Mouse (Mus musculus) MEL (cell line): ENCODE results near the gene Fam19a2.

ENCODE experiments used
- CTCF ChIP-seq, 3 experiments: IDR thresholded peaks in 2 of 3; conservative IDR thresholded peaks in 1 of 3; 2 replicates each; pipeline ENCODE4 v1.5.1; 2011 to 2012; ENCODE audit warnings: low read length in 3 of 3, low read depth in 2 of 3, mild to moderate bottlenecking in 2 of 3, improper control_type of control experiment in 1 of 3, inconsistent platforms in 1 of 3, mixed read lengths in 1 of 3, moderate library complexity in 1 of 3; ENCODE audit not compliant: control insufficient read depth in 1 of 3, insufficient read depth in 1 of 3, poor library complexity in 1 of 3, severe bottlenecking in 1 of 3
- ELF1 ChIP-seq: IDR thresholded peaks from 2 replicates; pipeline ENCODE4 v1.6.1; 2014; ENCODE audit warnings: low read depth, mild to moderate bottlenecking, inconsistent platforms, low read length, improper control_type of control experiment, moderate library complexity
- EP300 ChIP-seq, 2 experiments: IDR thresholded peaks; 2 replicates each; pipeline ENCODE4 v1.6.1; 2011; ENCODE audit warnings: improper control_type of control experiment in 2 of 2, low read length in 2 of 2, low read depth in 1 of 2, mild to moderate bottlenecking in 1 of 2
- GABPA ChIP-seq: IDR thresholded peaks from 2 replicates; pipeline ENCODE4 v1.6.1; 2012; ENCODE audit warnings: low read depth, mild to moderate bottlenecking, inconsistent platforms, low read length, improper control_type of control experiment, moderate library complexity
- GATA1 ChIP-seq: IDR thresholded peaks from 2 replicates; pipeline ENCODE4 v1.6.1; 2011; ENCODE audit warnings: low read depth, low read length, improper control_type of control experiment
- MXI1 ChIP-seq: IDR thresholded peaks from 2 replicates; pipeline ENCODE4 v1.6.1; 2011; ENCODE audit warnings: mild to moderate bottlenecking, low read depth, low read length, improper control_type of control experiment
- POLR2A ChIP-seq, 2 experiments: IDR thresholded peaks; 2 replicates each; pipeline ENCODE4 v1.6.1; 2011 to 2012; ENCODE audit warnings: low read length in 2 of 2, mild to moderate bottlenecking in 2 of 2, control low read depth in 1 of 2, improper control_type of control experiment in 1 of 2, low read depth in 1 of 2, moderate library complexity in 1 of 2; ENCODE audit not compliant: control insufficient read depth in 1 of 2, insufficient read depth in 1 of 2, poor library complexity in 1 of 2
- SIN3A ChIP-seq: IDR thresholded peaks from 2 replicates; pipeline ENCODE4 v1.6.1; 2012; ENCODE audit warnings: low read length, improper control_type of control experiment, inconsistent platforms
- TCF12 ChIP-seq: IDR thresholded peaks from 2 replicates; pipeline ENCODE4 v1.6.1; 2014; ENCODE audit warnings: low read depth, mild to moderate bottlenecking, inconsistent platforms, low read length, improper control_type of control experiment, moderate library complexity
- UBTF ChIP-seq: IDR thresholded peaks from 2 replicates; pipeline ENCODE4 v1.6.1; 2012; ENCODE audit warnings: low read depth, mild to moderate bottlenecking, inconsistent platforms, low read length, improper control_type of control experiment, moderate library complexity, borderline replicate concordance; ENCODE audit not compliant: insufficient read depth
- ZKSCAN1 ChIP-seq: IDR thresholded peaks from 2 replicates; pipeline ENCODE4 v1.6.1; 2012; ENCODE audit warnings: low read depth, mild to moderate bottlenecking, inconsistent platforms, low read length, improper control_type of control experiment, moderate library complexity
- ZMIZ1 ChIP-seq: IDR thresholded peaks from 2 replicates; pipeline ENCODE4 v1.6.1; 2012; ENCODE audit warnings: low read depth, mild to moderate bottlenecking, inconsistent platforms, low read length, improper control_type of control experiment, moderate library complexity

- no peak for TF ChIP-seq UBTF
- no peak for TF ChIP-seq MXI1
- no peak for TF ChIP-seq POLR2A (IDR thresholded peaks at IDR 0.05; ENCODE audit: control insufficient read depth in 1 of 2, insufficient read depth in 1 of 2, low read depth in 1 of 2, low read length in 2 of 2, poor library complexity in 1 of 2)
- no peak for TF ChIP-seq ELF1
- no peak for TF ChIP-seq GATA1
- no peak for TF ChIP-seq EP300 (IDR thresholded peaks at IDR 0.05; ENCODE audit: low read depth in 1 of 2, low read length in 2 of 2)
- no peak for TF ChIP-seq CTCF (IDR thresholded peaks at IDR 0.05 in 2 of 3, conservative IDR thresholded peaks at IDR 0.05 in 1 of 3; ENCODE audit: control insufficient read depth in 1 of 3, insufficient read depth in 1 of 3, low read depth in 2 of 3, low read length in 3 of 3, poor library complexity in 1 of 3, severe bottlenecking in 1 of 3)
- TF ChIP-seq GABPA = no peak
- no peak for TF ChIP-seq TCF12
- TF ChIP-seq SIN3A = no peak
- TF ChIP-seq ZMIZ1 = no peak
- no peak for TF ChIP-seq ZKSCAN1
Observed at GRCm38 (mm10) chr10:123402460-123402859, 138.7 kb downstream of the Fam19a2 start.
